Mouse (Mus musculus) liver, postnatal 0 days (tissue): ENCODE results near the gene Mgat5.

Experiments
- CTCF ChIP-seq: sonication (generic); IDR thresholded peaks from 2 replicates; pipeline ENCODE4 v1.5.1; 2016; ENCODE audit warnings: antibody characterized with exemption, low read depth
- EP300 ChIP-seq: IDR thresholded peaks from 2 replicates; pipeline ENCODE4 v1.6.1; 2016; ENCODE audit warnings: antibody characterized with exemption, low read depth, mild to moderate bottlenecking

GRCm38 (mm10) chr1:127301038-127301437 lies 96.2 kb downstream of the Mgat5 start:
- TF ChIP-seq EP300 (no peak), CTCF (no peak)
